Mouse (Mus musculus): Measurements from ENCODE around the gene Zcchc14.

DNA sequence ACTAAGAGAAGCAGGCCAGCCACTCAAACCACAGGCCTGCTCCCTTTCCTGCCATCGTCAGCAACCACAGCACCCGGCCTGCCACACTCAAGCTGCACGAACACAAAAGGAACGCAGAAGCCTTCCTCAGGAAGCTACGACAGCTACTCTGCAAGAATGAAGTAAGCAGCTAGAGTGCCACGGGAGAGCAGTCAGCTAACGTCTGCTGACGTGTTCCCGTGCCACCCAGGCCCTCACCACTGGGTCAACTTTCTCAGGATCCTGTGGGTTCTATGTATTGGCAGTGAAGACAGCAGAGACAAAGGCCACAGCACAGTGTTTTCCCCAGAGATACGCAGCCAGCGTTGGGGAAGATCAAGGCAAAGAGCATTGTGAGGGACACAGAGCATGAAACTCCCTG, 9.3 kb downstream of the Zcchc14 start:
- no peak for TF ChIP-seq CTCF (IDR thresholded peaks at IDR 0.05; ENCODE audit: low read depth, low read length)
- TF ChIP-seq POLR2A (IDR thresholded peaks at IDR 0.05; ENCODE audit: borderline replicate concordance, low read depth, low read length), result no peak
